Mouse (Mus musculus): ENCODE results near the gene Tm9sf3.

The Tm9sf3 gene

GRCm38 (mm10) chr19:41165144-41165913 is 98.5 kb downstream of the Tm9sf3 start:
- DNase-seq: no peak

GRCm38 (mm10) chr19:41164447-41165095 is 99.2 kb downstream of the Tm9sf3 start:
- DNase-seq: no peak
